Mouse (Mus musculus) neural tube, embryonic 12.5 days (tissue): ENCODE data around the gene Pan2. TPM values are rescaled to one million over a fixed set of nuclear protein-coding genes. Genes with fewer than 3 reads are reported as not detected.
"Not testable (repeated sequence)": the region's sequence is repeated elsewhere in the genome, so short reads cannot be mapped to it uniquely, and the experiment has no call there.

Source experiments
- ATAC-seq: fragments of 200-750 bp; cut with Nextera tagmentation; 2 replicates; pipeline ENCODE4 v1.8.0; 2017; ENCODE audit warnings: low read depth, mild to moderate bottlenecking, moderate TSS enrichment, moderate library complexity; ENCODE audit not compliant: low FRiP score
- H3K27ac ChIP-seq: fragments of 300-500 bp; sonication (generic); 2 replicates; pipeline ENCODE4 v1.5.1; 2016
- H3K27me3 ChIP-seq: fragments of 300-500 bp; sonication (generic); replicated peaks from 2 replicates; pipeline ENCODE4 v1.6.1; 2016; ENCODE audit warnings: mild to moderate bottlenecking
- H3K36me3 ChIP-seq: fragments of 300-500 bp; sonication (generic); 2 replicates; pipeline ENCODE4 v1.6.1; 2016; ENCODE audit warnings: mild to moderate bottlenecking
- H3K4me1 ChIP-seq: fragments of 300-500 bp; sonication (generic); 2 replicates; pipeline ENCODE4 v1.6.1; 2016
- H3K4me2 ChIP-seq: fragments of 300-500 bp; sonication (generic); replicated peaks from 2 replicates; pipeline ENCODE4 v1.6.1; 2016; ENCODE audit warnings: mild to moderate bottlenecking
- H3K4me3 ChIP-seq: fragments of 300-500 bp; sonication (generic); 2 replicates; pipeline ENCODE4 v1.5.1; 2016
- H3K9ac ChIP-seq: fragments of 300-500 bp; sonication (generic); 2 replicates; pipeline ENCODE4 v1.6.1; 2016; ENCODE audit warnings: mild to moderate bottlenecking
- H3K9me3 ChIP-seq: fragments of 300-500 bp; sonication (generic); 2 replicates; pipeline ENCODE4 v1.6.1; 2016; ENCODE audit warnings: mild to moderate bottlenecking
- WGBS: fragments of 180-500 bp; shearing (Covaris S2); methylation state at CpG from one replicate; pipeline ENCODE4 v1.1.7; 2016; 5-methylcytosine and 5-hydroxymethylcytosine counted together
- polyA plus RNA-seq: library from polyadenylated mRNA; unstranded; fragments of >200 nt; fragmentation: Nextera tagmentation; extraction: Ambion mirVana; gene quantifications from 2 replicates; pipeline ENCODE4 v1.2.1, GENCODE M21; 2016

Gene Pan2
- polyA plus RNA-seq, 1 experiment from 2014 or later: 33.0 TPM

- Histone ChIP-seq H3K9me3 (no peaks in the 10 kb centered on the region), H3K4me3 (peak within 1 kb of the TSS; percentile 91), H3K27me3 (no peaks in the 10 kb centered on the region), H3K9ac (peak within 1 kb of the TSS; percentile 93), H3K4me2 (peak within 1 kb of the TSS; percentile 85), H3K36me3 (peaks cover 59% of the 10 kb centered on the region), H3K27ac (peak within 1 kb of the TSS; percentile 88), H3K4me1 (peaks cover 17% of the 10 kb centered on the region)
- ATAC-seq: peak; percentile 96
- WGBS: under 1% methylated on average over 40 of the region's 40 CpGs
Observed at GRCm38 (mm10) chr10:128322141-128323108, 19.3 kb downstream of the Pan2 start, which contains the start of gene Cnpy2. TSS of gene Cnpy2 (plus strand) at chr10:128322459.

GRCm38 (mm10) chr10:128323516-128323915 lies 20.4 kb downstream of the Pan2 start:
- no peaks in the 10 kb centered on the region for H3K9me3 ChIP-seq
- peak overlapping the region; percentile 85 for H3K4me2 ChIP-seq
- no peaks in the 10 kb centered on the region for H3K27me3 ChIP-seq
- H3K27ac ChIP-seq: no peak overlapping the region
- H3K4me3 ChIP-seq: peak overlapping the region; percentile 91
- ATAC-seq: no peak
- peaks cover 17% of the 10 kb centered on the region for H3K4me1 ChIP-seq
- 80% methylated on average over 8 of the region's 8 CpGs for WGBS
- peak overlapping the region; percentile 93 for H3K9ac ChIP-seq
- H3K36me3 ChIP-seq: peaks cover 58% of the 10 kb centered on the region

GRCm38 (mm10) chr10:128326825-128327224 lies 23.7 kb downstream of the Pan2 start:
- Histone ChIP-seq H3K4me3 (no peak overlapping the region), H3K9ac (no peak overlapping the region), H3K27me3 (no peaks in the 10 kb centered on the region), H3K27ac (no peak overlapping the region), H3K4me1 (peaks cover 14% of the 10 kb centered on the region), H3K4me2 (no peak overlapping the region), H3K36me3 (peaks cover 44% of the 10 kb centered on the region), H3K9me3 (no peaks in the 10 kb centered on the region)
- ATAC-seq: no peak
- 95% methylated on average over 8 of the region's 8 CpGs for WGBS

GRCm38 (mm10) chr10:128327610-128328009 lies 24.5 kb downstream of the Pan2 start:
- peaks cover 14% of the 10 kb centered on the region for H3K4me1 ChIP-seq
- ATAC-seq: no peak
- no peaks in the 10 kb centered on the region for H3K27me3 ChIP-seq
- no peak overlapping the region for H3K9ac ChIP-seq
- no peak overlapping the region for H3K4me2 ChIP-seq
- WGBS: 91% methylated on average over 10 of the region's 10 CpGs
- H3K4me3 ChIP-seq: no peak overlapping the region
- peaks cover 44% of the 10 kb centered on the region for H3K36me3 ChIP-seq
- no peaks in the 10 kb centered on the region for H3K9me3 ChIP-seq
- no peak overlapping the region for H3K27ac ChIP-seq

- not testable (repeated sequence) for H3K4me1 ChIP-seq, H3K27ac ChIP-seq, H3K9ac ChIP-seq, H3K27me3 ChIP-seq, H3K4me2 ChIP-seq, H3K4me3 ChIP-seq, H3K9me3 ChIP-seq, ATAC-seq
- peaks cover 18% of the 10 kb centered on the region for H3K36me3 ChIP-seq
- 82% methylated on average over 6 of the region's 6 CpGs for WGBS
Observed at GRCm38 (mm10) chr10:128332358-128333249, 29.5 kb downstream of the Pan2 start.

GRCm38 (mm10) chr10:128335582-128335981 lies 32.4 kb downstream of the Pan2 start:
- WGBS: 3% methylated on average over 4 of the region's 4 CpGs

GRCm38 (mm10) chr10:128336195-128336594 lies 33.1 kb downstream of the Pan2 start:
- H3K9ac ChIP-seq: no peak overlapping the region
- WGBS: 95% methylated on average over 3 of the region's 3 CpGs
- no peak overlapping the region for H3K27ac ChIP-seq
- no peak overlapping the region for H3K4me2 ChIP-seq
- H3K4me1 ChIP-seq: peaks cover 18% of the 10 kb centered on the region
- no peak overlapping the region for H3K4me3 ChIP-seq
- no peak for ATAC-seq
- no peaks in the 10 kb centered on the region for H3K36me3 ChIP-seq
- no peaks in the 10 kb centered on the region for H3K9me3 ChIP-seq
- no peaks in the 10 kb centered on the region for H3K27me3 ChIP-seq

More at GRCm38 (mm10) chr10:128335582-128335981, 32.4 kb downstream of the Pan2 start:
- Histone ChIP-seq H3K4me1 (peaks cover 18% of the 10 kb centered on the region), H3K9me3 (no peaks in the 10 kb centered on the region), H3K9ac (no peak overlapping the region), H3K4me3 (no peak overlapping the region), H3K4me2 (no peak overlapping the region), H3K36me3 (no peaks in the 10 kb centered on the region), H3K27ac (no peak overlapping the region), H3K27me3 (no peaks in the 10 kb centered on the region)
- ATAC-seq: no peak

GRCm38 (mm10) chr10:128336597-128336996 lies 33.5 kb downstream of the Pan2 start:
- Histone ChIP-seq H3K4me3 (peak overlapping the region; percentile 72; the same call in 1 of the 2 replicates), H3K27ac (no peak overlapping the region), H3K4me2 (peak overlapping the region; percentile 86), H3K4me1 (peaks cover 18% of the 10 kb centered on the region), H3K36me3 (no peaks in the 10 kb centered on the region), H3K9me3 (no peaks in the 10 kb centered on the region), H3K9ac (no peak overlapping the region), H3K27me3 (no peaks in the 10 kb centered on the region)
- ATAC-seq: no peak
- 85% methylated on average over 3 of the region's 3 CpGs for WGBS

GRCm38 (mm10) chr10:128337306-128338181 lies 34.4 kb downstream of the Pan2 start, which contains the start of gene Cs:
TSS of gene Cs (plus strand) at chr10:128337734.
- no peaks in the 10 kb centered on the region for H3K36me3 ChIP-seq
- H3K4me3 ChIP-seq: peak within 1 kb of the TSS; percentile 72
- H3K9me3 ChIP-seq: no peaks in the 10 kb centered on the region
- peak within 1 kb of the TSS; percentile 88 for H3K27ac ChIP-seq
- 2% methylated on average over 61 of the region's 61 CpGs for WGBS
- peak within 1 kb of the TSS; percentile 86 for H3K4me2 ChIP-seq
- peaks cover 18% of the 10 kb centered on the region for H3K4me1 ChIP-seq
- ATAC-seq: peak; percentile 98
- H3K9ac ChIP-seq: peak within 1 kb of the TSS; percentile 84
- no peaks in the 10 kb centered on the region for H3K27me3 ChIP-seq

GRCm38 (mm10) chr10:128338415-128338814 lies 35.3 kb downstream of the Pan2 start:
- peak overlapping the region; percentile 88; the same call in 1 of the 2 replicates for H3K27ac ChIP-seq
- peak overlapping the region; percentile 72 for H3K4me3 ChIP-seq
- WGBS: 22% methylated on average over 5 of the region's 5 CpGs
- no peak for ATAC-seq
- H3K9ac ChIP-seq: peak overlapping the region; percentile 84
- H3K4me1 ChIP-seq: peaks cover 18% of the 10 kb centered on the region
- no peaks in the 10 kb centered on the region for H3K27me3 ChIP-seq
- H3K36me3 ChIP-seq: no peaks in the 10 kb centered on the region
- peak overlapping the region; percentile 86 for H3K4me2 ChIP-seq
- H3K9me3 ChIP-seq: no peaks in the 10 kb centered on the region

GRCm38 (mm10) chr10:128338948-128339347 lies 35.8 kb downstream of the Pan2 start:
- H3K4me3 ChIP-seq: no peak overlapping the region
- no peak for ATAC-seq
- H3K4me2 ChIP-seq: peak overlapping the region; percentile 86
- no peaks in the 10 kb centered on the region for H3K36me3 ChIP-seq
- H3K27me3 ChIP-seq: no peaks in the 10 kb centered on the region
- H3K9ac ChIP-seq: no peak overlapping the region
- 80% methylated on average over 2 of the region's 2 CpGs for WGBS
- H3K9me3 ChIP-seq: no peaks in the 10 kb centered on the region
- peaks cover 18% of the 10 kb centered on the region for H3K4me1 ChIP-seq
- H3K27ac ChIP-seq: no peak overlapping the region
